Mouse (Mus musculus) gastrocnemius, postnatal 14 days (tissue): ENCODE measurements around the gene Serpina3i. TPM values are rescaled to one million over a fixed set of nuclear protein-coding genes. Genes with fewer than 3 reads are reported as not detected.

ENCODE experiments used
- DNase-seq: peaks from one replicate; pipeline ENCODE4 v3.0.0; 2021; ENCODE audit warnings: mixed read lengths
- intact Hi-C: fragments of 180-260 bp; cut with DNase I; formaldehyde crosslinking; loops from one replicate; pipeline ENCODE4 v1.15.1; 2025; ENCODE audit warnings: low total_unique reads
- total RNA-seq, 2 experiments: library from RNA; stranded (reverse); gene quantifications; 2 replicates each; pipeline ENCODE4 v1.2.3; 2021

Serpina3i gene
- total RNA-seq, 2 experiments from 2014 or later = not detected

GRCm38 (mm10) chr12:104288336-104288735 is 25.4 kb downstream of the Serpina3i start:
- no peak for DNase-seq

GRCm38 (mm10) chr12:104289872-104290271 is 26.9 kb downstream of the Serpina3i start:
- intact Hi-C loops = no loop called here
- no peak for DNase-seq

More at GRCm38 (mm10) chr12:104288336-104288735, 25.4 kb downstream of the Serpina3i start:
- intact Hi-C loops = no loop called here

- intact Hi-C loops = no loop called here
- no peak for DNase-seq
Measured at GRCm38 (mm10) chr12:104293963-104294362, 31.0 kb downstream of the Serpina3i start.

GRCm38 (mm10) chr12:104298049-104298448 is 35.1 kb downstream of the Serpina3i start:
- intact Hi-C loops = no loop called here
- DNase-seq = no peak

GRCm38 (mm10) chr12:104305991-104306390 is 43.1 kb downstream of the Serpina3i start:
- intact Hi-C loops = no loop called here
- DNase-seq = no peak

- intact Hi-C loops = no loop called here
- DNase-seq = no peak
Measured at GRCm38 (mm10) chr12:104314253-104314652, 51.3 kb downstream of the Serpina3i start, which contains the start of gene Serpina3j. Gene Serpina3j, plus strand, starts transcription at chr12:104314553.

Other genes with a start within 250 kb of the Serpina3i start
- not detected for gene Serpina9, start 249.4 kb upstream of the Serpina3i start, total RNA-seq
- not detected for gene Serpina12, start 218.7 kb upstream of the Serpina3i start, total RNA-seq
- not detected for gene Serpina5, start 162.0 kb upstream of the Serpina3i start, total RNA-seq
- not detected for gene Serpina3a, start 150.4 kb upstream of the Serpina3i start, total RNA-seq
- not detected for gene Serpina3b, start 135.1 kb upstream of the Serpina3i start, total RNA-seq
- 1 to 10 TPM; 1.2 TPM for gene Serpina3c, start 109.3 kb upstream of the Serpina3i start, total RNA-seq
- not detected for gene Serpina3f, start 48.6 kb upstream of the Serpina3i start, total RNA-seq
- not detected for gene Serpina3g, start 26.9 kb upstream of the Serpina3i start, total RNA-seq
- not detected for gene Serpina3j, start 51.4 kb downstream of the Serpina3i start, total RNA-seq
- gene Serpina3k, start 75.4 kb downstream of the Serpina3i start, total RNA-seq = not detected
- not detected for gene Serpina3m, start 75.4 kb downstream of the Serpina3i start, total RNA-seq
- 1 to 10 TPM; 1.5 to 2.5 TPM for gene Serpina3n, start 143.6 kb downstream of the Serpina3i start, total RNA-seq
- gene Gsc, start 210.2 kb downstream of the Serpina3i start, total RNA-seq = under 1 TPM; 0.16 to 0.29 TPM